Mouse (Mus musculus): ENCODE data around the gene Afg1l. TPM values are rescaled to one million over a fixed set of nuclear protein-coding genes. Genes with fewer than 3 reads are reported as not detected.
A peak's percentile ranks its signal among the peaks of the same experiment; 100 is the strongest.

Afg1l gene
- total and polyA plus RNA-seq, 3 experiments = 9.5 to 23.6 (median 20.8) TPM

GRCm38 (mm10) chr10:42383708-42384107 lies 94.7 kb downstream of the Afg1l start:
- no peak for DNase-seq

GRCm38 (mm10) chr10:42364216-42364615 lies 114.1 kb downstream of the Afg1l start:
- DNase-seq = no peak

- DNase-seq = peak; percentile 17
Measured at GRCm38 (mm10) chr10:42355980-42356379, 122.4 kb downstream of the Afg1l start.

GRCm38 (mm10) chr10:42347986-42348385 lies 130.4 kb downstream of the Afg1l start:
- DNase-seq = no peak

- peak; percentile 9 for DNase-seq
Measured at GRCm38 (mm10) chr10:42347127-42347526, 131.2 kb downstream of the Afg1l start.

GRCm38 (mm10) chr10:42346179-42346877 lies 132.0 kb downstream of the Afg1l start:
- DNase-seq = peak; percentile 14

GRCm38 (mm10) chr10:42342714-42343113 lies 135.7 kb downstream of the Afg1l start:
- DNase-seq = no peak

GRCm38 (mm10) chr10:42341815-42342457 lies 136.4 kb downstream of the Afg1l start:
- DNase-seq = no peak

GRCm38 (mm10) chr10:42340426-42340793 lies 138.0 kb downstream of the Afg1l start:
- DNase-seq = no peak

GRCm38 (mm10) chr10:42339773-42340425 lies 138.5 kb downstream of the Afg1l start:
- DNase-seq = no peak

GRCm38 (mm10) chr10:42338456-42338855 lies 139.9 kb downstream of the Afg1l start:
- DNase-seq = no peak

GRCm38 (mm10) chr10:42327576-42327975 lies 150.8 kb downstream of the Afg1l start:
- DNase-seq = peak; percentile 34

GRCm38 (mm10) chr10:42325305-42325704 lies 153.1 kb downstream of the Afg1l start:
- no peak for DNase-seq

- no peak for DNase-seq
Measured at GRCm38 (mm10) chr10:42323978-42324377, 154.4 kb downstream of the Afg1l start.

GRCm38 (mm10) chr10:42313222-42313786 lies 165.1 kb downstream of the Afg1l start:
- DNase-seq = no peak

- DNase-seq = peak; percentile 86
Measured at GRCm38 (mm10) chr10:42312557-42312956, 165.8 kb downstream of the Afg1l start.

- peak; percentile 42 for DNase-seq
Measured at GRCm38 (mm10) chr10:42308687-42308987, 169.7 kb downstream of the Afg1l start.

GRCm38 (mm10) chr10:42307980-42308686 lies 170.2 kb downstream of the Afg1l start:
- peak; percentile 75 for DNase-seq

GRCm38 (mm10) chr10:42306422-42306821 lies 171.9 kb downstream of the Afg1l start:
- DNase-seq = no peak

GRCm38 (mm10) chr10:42300805-42301204 lies 177.6 kb downstream of the Afg1l start:
- no peak for DNase-seq

GRCm38 (mm10) chr10:42299967-42300366 lies 178.4 kb downstream of the Afg1l start:
- peak; percentile 27 for DNase-seq

GRCm38 (mm10) chr10:42299426-42299825 lies 178.9 kb downstream of the Afg1l start:
- DNase-seq = peak; percentile 44

Data from adrenal gland, adult 2 months (tissue).